Mouse (Mus musculus): ENCODE results near the gene Hs3st6.

DNA sequence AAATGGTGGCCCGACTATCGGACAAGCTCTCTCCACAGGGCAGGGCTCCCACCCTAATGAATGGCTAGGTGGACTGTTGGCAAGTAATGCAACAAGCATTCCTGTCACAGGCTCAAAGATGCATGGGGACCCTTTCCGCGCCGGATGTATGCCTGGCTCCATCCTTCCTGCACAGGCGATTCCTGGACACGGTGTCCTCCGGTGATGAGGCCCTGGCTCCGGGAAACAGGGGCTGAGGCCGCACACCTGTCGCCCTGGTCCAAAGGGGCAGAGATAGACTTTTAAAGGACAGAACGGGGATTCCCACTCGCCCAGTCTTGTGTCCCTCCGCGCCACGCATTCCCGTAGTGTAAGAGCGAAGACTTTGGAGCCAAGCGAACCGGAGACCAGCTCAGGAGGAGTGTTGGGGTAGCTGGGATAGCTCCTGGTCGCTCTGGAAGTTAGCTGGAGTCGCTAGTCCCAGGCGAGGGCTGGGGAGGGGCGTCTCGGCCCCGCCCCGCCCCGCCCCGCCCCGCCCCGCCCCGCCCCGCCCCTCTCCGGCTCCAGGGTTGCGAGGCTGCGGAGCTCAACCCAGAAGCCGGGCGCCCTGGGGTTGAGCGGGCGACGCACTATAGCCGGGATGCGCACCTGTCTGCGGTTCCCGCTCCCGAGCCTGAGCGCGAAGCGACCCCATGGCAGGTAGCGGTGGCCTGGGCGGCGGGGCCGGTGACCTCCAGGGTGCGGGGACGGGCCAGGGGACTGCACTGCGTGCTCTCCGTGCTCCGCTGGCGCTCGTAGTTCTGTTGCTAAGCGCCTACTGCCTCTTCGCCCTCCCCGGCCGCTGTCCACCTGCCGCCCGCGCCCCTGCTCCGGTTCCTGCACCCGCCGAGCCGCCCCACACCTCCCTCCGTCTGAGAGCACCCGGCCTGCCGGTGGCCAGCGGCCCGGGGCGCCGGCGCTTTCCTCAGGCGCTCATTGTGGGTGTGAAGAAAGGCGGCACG is at the start of gene Hs3st6:
- no peak for TF ChIP-seq POLR2A (IDR thresholded peaks at IDR 0.05; ENCODE audit: insufficient read depth, low read length)
- no peak for TF ChIP-seq CTCF (IDR thresholded peaks at IDR 0.05; ENCODE audit: low read depth, low read length)
